Mouse (Mus musculus) spleen, adult 18-20 months (tissue): ENCODE measurements at regions not wholly inside any gene's neighbourhood (a gene's known extent, or its start where the extent isn't known, plus 50 kb on each side); places are given as distances from the start of the nearest gene placed in this dataset.
A peak's percentile ranks its signal among the peaks of the same experiment; 100 is the strongest.

Experiments
- DNase-seq, 2 experiments: peaks; one replicate each; pipeline ENCODE4 v3.0.0; 2022; ENCODE audit warnings: mixed read lengths in 2 of 2

DNA sequence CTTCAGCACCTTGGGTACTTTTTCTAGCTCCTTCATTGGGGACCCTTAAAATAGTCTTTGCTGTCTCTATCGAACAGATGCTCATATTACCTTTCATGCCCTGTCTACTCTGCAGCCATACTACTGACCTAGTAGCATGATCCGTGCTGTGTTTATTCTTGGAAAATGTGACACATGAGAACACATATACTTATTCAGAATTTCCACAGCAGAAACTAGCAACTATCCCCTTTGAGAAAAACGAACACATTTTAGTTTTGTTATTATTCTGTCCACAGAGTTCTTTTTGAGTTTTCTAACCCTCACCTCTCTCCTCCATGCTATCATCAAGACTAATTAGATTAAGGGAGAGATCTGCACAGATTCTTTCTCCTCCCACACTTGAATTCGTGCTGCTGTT lies 341.6 kb upstream of the Actbl2 start:
- DNase-seq: no peak

DNA sequence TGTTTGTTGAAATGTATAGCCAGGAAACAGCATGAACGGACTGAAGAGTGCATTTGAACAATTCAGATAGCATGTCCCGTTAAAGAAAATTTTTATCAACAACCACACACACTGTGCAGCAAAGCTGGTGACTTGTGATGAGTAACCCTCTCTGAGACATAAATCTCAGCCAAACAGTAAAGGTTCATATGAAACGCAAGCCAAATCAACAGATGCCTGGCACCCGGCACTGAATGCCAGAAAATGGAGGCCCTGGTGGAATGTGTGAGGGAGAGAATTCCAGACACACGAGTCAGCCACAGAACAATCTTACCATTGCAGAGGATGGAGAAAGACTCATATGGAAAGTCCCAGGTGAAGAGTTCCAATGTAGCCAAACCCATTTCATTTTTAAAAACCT lies 341.1 kb upstream of the Actbl2 start:
- no peak for DNase-seq

GRCm38 (mm10) chr13:110915161-110915560 lies 339.7 kb upstream of the Actbl2 start:
- DNase-seq: no peak

GRCm38 (mm10) chr13:110923936-110924335 lies 330.9 kb upstream of the Actbl2 start:
- DNase-seq: no peak

DNA sequence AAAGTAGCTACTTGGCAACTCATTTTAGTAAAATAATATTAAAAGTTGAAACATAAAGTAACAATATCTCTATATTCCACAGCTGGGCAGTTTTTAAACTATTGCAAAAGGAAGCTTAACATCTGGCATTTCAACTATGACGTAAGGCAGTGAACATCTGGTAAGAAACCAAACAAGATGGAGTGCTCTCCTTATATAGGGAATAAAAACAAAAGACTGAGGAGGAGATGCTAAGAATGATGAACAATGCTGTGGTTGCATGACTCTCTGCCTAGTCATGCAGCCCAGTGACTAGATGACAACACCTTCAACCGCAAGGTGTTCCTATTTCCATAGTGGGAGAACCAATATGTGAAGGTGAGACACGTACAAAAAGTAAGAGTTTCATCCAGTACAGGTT lies 329.9 kb upstream of the Actbl2 start:
- DNase-seq: no peak

- DNase-seq: no peak
These were observed 326.7 kb upstream of the Actbl2 start for GRCm38 (mm10) chr13:110928143-110928542.

GRCm38 (mm10) chr13:110928894-110929293 lies 325.9 kb upstream of the Actbl2 start:
- no peak for DNase-seq

DNA sequence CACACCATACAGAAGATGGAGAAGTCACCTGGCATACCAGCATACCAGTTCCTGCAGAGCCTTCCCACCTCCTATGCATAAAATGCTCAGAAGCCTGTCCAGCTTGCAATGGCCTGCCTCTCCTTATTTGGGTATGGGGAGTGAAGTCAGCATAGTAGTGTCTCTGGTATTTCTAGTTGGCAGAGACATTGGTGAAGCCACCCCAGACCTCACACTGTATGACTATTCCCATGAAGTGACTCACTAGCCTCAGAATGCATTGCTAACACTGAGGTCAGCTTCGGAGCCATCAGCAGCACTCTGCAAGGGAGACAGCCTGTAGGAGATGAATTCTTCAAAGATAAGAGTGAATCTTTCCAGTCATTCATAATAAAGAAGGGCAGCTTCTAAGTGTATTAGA lies 325.2 kb upstream of the Actbl2 start:
- no peak for DNase-seq

DNA sequence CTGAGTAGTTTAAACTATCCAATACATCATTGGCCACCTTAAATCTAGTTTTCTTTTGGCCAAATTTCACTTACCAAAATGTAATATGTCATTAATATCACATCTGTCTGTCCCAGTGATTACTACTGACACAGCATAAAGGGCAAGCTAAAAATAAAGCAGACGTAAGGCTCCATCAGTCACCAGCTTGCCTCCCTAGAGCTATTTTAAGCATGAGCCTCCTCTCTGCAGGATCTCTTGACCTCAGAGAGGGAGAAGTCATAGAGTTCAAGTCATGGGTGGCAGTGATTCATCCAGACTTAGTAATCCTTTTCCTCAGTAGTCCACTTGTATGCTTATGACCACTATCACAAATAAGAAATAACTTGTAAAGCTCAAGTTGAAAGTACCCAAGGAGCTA lies 313.2 kb upstream of the Actbl2 start:
- DNase-seq: no peak

DNA sequence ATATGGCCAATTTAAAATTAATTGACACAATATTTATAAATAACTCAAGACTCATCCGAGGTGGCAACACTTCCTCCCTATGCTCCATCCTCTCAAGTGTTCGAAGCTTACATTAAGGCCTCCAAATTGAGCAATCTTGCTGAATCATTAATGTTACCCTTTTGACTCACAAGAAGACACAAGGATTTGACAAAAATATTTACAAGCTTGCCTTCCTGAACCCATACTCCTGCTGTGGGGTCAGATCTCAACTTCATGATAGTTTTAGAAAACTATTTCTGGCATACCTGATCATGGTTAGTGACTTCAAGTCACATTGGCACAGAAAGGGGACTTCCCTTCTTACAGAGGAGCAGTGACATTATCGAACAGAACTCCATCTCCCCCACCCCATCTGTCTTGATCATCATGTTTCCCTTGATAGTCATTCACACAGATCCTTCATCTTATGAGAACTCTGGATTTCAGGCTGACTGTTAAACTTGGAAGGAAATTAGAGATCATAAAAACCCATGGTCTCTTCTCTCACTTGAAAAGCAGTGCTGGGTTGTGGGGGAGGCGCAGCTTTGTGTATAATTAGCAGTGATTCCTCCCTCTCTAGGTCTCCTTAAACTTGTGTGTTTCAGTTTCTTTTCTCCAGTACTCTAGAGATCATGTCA lies 311.7 kb upstream of the Actbl2 start:
- no peak for DNase-seq

DNA sequence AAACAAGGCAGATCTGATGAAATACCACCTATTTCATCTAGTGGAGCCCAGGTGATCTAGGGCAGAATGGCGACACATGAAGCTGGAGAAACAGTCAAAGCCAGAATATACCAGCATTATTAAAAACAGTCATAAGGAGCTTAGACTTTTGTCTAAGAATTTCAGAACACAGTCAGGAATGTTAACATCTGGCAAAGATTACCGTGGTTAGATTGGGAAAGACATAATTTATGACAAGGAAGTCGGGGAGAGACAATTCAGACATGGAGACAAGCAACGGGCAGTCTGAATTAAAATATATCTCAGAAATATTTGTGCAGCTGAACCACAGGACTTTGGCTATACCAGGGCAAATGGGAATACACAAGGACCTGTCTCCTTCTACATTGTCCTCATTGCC lies 310.8 kb upstream of the Actbl2 start:
- no peak for DNase-seq

DNA sequence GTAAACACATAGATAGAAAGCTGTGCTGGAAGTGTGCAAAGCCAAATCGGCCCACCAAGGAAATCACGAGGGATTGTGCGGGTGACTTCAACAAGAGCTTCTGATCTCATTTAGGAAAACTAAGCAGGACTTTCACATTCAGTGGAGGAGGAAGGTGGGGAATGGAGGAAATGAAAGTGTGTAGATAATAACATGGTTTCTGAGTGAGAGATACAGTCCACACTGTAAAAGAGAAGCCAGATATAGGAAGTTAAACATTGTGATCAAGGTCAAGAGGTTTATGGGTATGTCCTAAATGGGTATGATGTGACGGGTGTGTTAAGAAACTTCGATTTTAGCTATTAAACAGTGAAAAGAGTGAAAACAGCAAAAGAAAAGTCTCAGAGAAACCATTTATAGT lies 310.1 kb upstream of the Actbl2 start:
- no peak for DNase-seq

- no peak for DNase-seq
These were observed 294.6 kb upstream of the Actbl2 start for GRCm38 (mm10) chr13:110960212-110960611.

- DNase-seq: no peak
These were observed 287.7 kb upstream of the Actbl2 start for GRCm38 (mm10) chr13:110967109-110967508.

DNA sequence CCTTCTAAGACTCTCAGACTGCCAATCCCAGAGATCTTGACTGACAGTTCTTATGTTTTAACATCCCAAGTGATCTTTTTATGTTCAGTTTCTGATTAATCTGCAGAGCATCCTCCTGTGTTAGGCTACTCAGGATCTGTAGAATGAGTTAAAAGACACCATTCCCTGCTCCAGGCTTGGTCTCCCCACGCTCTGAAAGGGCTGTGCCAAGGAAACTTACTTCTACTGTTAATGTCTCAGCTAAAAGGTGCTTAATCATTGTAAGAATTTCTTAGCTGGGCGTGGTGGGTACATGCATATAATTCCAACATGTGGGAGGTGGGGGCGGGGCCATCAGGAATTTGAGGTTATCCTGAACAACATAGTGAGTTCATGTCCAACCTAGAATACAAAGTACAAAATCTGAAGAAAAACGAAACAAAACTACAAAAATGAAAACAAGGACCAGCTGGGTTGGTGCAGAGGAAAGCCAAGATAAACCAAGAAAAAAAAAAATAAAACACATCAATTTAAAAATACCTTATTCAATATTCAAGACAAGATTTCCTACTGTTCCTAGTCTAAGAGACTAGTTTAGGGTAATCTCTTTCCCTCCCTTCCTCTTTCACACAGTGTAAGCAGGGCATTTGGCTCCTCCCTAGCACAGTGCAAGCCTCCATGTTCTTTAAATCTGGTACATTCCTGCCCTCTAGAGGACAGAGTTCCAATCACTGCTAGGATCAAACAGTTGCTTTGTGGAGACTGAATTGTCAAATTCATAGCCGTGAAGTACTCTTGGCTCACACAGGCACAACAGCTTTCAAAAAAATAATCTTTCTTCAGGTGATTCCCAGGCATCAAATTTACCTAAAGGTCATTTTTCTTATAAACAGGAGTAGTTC lies 286.9 kb upstream of the Actbl2 start:
- DNase-seq: peak in 1 of 2 experiments; percentile 8

DNA sequence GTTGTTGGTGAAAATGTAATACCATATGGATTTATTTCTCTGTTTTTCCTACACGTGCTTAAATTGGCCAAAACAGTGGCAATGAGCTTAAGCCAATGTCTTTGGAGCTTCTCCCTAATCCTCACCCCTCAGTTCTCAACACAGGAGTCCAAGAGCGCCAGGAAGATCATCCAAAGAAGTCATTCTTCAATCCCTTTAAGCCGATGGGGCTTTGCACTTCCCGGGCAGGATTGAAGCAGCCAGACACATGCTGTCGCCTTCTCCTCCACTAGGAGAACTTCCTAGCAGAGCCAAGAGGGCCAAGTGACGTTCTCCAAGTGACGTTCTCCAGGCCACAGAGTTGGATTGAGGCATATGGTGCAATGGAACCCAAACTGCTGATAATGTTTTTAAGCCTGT lies 286.3 kb upstream of the Actbl2 start:
- no peak for DNase-seq

DNA sequence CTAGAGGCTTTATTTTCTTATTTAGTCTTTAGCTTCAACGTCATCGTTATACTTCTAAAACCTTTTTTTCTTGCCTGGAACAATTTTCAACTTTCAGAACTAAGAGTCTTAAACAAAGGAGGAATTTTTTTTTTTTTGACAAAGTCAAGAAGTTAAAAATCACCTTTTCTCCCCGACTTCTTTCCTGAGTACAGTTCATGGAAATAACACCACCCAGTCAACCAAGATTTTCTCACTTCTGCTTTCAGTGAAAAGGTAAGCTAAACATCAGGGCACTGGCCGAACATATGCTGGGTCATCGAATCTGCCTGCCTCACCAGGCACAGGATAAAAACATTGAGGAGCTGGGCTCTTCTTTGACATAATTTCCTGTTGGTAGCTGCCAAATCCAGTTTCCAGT lies 277.4 kb upstream of the Actbl2 start:
- DNase-seq: no peak

DNA sequence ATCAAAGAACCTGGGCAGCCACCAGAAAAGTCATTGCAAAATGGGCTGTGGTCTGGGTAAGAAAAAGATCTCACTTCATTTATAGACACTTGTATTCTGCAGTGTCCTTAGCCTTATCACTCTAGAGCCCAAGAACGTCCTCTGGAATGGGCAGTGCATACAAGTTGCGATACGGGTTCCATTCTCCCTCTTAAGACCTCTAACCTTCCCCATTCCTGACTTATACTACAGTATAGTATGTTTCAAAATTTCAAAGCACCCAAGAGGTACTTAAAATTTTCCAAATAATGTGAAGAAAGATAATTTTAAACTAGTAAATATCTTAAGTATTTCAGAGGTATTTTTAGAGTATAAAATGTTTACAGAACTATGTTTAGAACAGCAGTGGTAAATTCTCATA lies 276.8 kb upstream of the Actbl2 start:
- DNase-seq: no peak

GRCm38 (mm10) chr13:110990677-110991076 lies 264.1 kb upstream of the Actbl2 start:
- no peak for DNase-seq

- DNase-seq: no peak
These were observed 263.7 kb upstream of the Actbl2 start for GRCm38 (mm10) chr13:110991121-110991520.

- DNase-seq: no peak
These were observed 260.2 kb upstream of the Actbl2 start for GRCm38 (mm10) chr13:110994596-110994995.

DNA sequence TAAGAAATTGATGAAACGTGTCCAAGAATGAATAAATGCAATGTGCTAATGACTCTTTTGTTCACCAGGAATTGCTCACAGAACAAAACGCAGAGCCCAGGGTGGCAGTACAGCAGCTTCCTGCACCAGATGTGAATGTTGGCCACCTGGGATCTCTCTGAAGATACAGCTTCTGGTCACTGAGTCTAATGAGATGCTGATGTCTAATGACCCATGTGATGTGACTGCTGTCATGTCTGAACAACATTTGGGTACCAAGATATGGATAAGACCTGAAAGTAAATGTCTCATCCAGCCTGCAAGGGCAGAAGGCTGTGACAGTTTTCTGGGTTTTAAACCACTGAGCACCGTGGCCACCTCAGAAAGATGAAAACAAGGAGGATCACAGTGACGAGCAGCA lies 252.1 kb upstream of the Actbl2 start:
- DNase-seq: no peak

- DNase-seq: no peak
These were observed 240.7 kb upstream of the Actbl2 start for GRCm38 (mm10) chr13:111014142-111014541.

GRCm38 (mm10) chr13:111030111-111030510 lies 224.7 kb upstream of the Actbl2 start:
- no peak for DNase-seq
